Mouse (Mus musculus) small intestine, adult 2 months (tissue): ENCODE measurements around the gene Pds5b. TPM values are rescaled to one million over a fixed set of nuclear protein-coding genes. Genes with fewer than 3 reads are reported as not detected.
"Not testable (repeated sequence)": the region's sequence is repeated elsewhere in the genome, so short reads cannot be mapped to it uniquely, and the experiment has no call there.

Experiments used
- H3K27ac ChIP-seq: fragments of 200-500 bp; 2 replicates; pipeline ENCODE4 v1.5.1; 2012; ENCODE audit warnings: low read depth, low read length, control low read depth, inconsistent platforms; ENCODE audit not compliant: insufficient read depth
- H3K27me3 ChIP-seq: fragments of 200-500 bp; 2 replicates; pipeline ENCODE4 v1.6.1; 2012; ENCODE audit warnings: mild to moderate bottlenecking, moderate library complexity, low read length, inconsistent platforms; ENCODE audit not compliant: control insufficient read depth, insufficient read depth
- H3K36me3 ChIP-seq: fragments of 200-500 bp; 2 replicates; pipeline ENCODE4 v1.6.1; 2012; ENCODE audit warnings: mild to moderate bottlenecking, low read length, control low read depth, inconsistent platforms; ENCODE audit not compliant: control insufficient read depth, insufficient read depth
- H3K4me1 ChIP-seq: fragments of 200-500 bp; 2 replicates; pipeline ENCODE4 v1.6.1; 2012; ENCODE audit warnings: low read length, inconsistent platforms, mixed read lengths; ENCODE audit not compliant: control insufficient read depth, insufficient read depth, insufficient read length
- H3K4me3 ChIP-seq: fragments of 200-500 bp; 2 replicates; pipeline ENCODE4 v1.5.1; 2012; ENCODE audit warnings: low read depth, mild to moderate bottlenecking, control low read depth, inconsistent platforms, low read length, moderate library complexity
- CTCF ChIP-seq: fragments of 200-500 bp; IDR thresholded peaks from 2 replicates; pipeline ENCODE4 v1.5.1; 2012; ENCODE audit warnings: low read depth, mild to moderate bottlenecking, control low read depth, inconsistent platforms, low read length, moderate library complexity, mixed read lengths; ENCODE audit not compliant: insufficient replicate concordance, insufficient read length; ENCODE audit errors: extremely low read depth
- POLR2A ChIP-seq: fragments of 200-500 bp; IDR thresholded peaks from 2 replicates; pipeline ENCODE4 v1.6.1; 2012; ENCODE audit warnings: low read depth, mild to moderate bottlenecking, control low read depth, inconsistent platforms, low read length, moderate library complexity
- WGBS: fragments of 180-500 bp; shearing (Covaris S2); methylation state at CpG from one replicate; pipeline ENCODE4 v1.1.7; 2018; 5-methylcytosine and 5-hydroxymethylcytosine counted together
- polyA plus RNA-seq: library from polyadenylated mRNA; depleted of rRNA; stranded (reverse); fragments of >200 nt; gene quantifications from 2 replicates; pipeline ENCODE4 v1.2.3, GENCODE M21; 2012

Gene Pds5b
- polyA plus RNA-seq, 1 experiment, result 1.0 TPM

DNA sequence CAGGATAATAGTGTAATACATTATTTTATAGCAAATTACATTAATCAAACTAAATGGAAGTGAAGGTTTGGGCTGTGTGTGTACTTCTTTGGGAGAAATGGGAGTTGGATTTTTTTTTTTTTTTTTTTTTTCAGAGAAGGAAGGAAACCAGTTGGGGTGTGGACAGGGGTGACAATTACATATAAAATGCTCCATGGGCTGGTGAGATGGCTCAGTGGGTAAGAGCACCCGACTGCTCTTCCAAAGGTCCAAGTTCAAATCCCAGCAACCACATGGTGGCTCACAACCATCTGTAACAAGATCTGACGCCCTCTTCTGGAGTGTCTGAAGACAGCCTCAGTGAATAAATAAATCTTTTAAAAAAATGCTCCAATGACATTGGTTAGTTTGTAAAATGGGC, 21.0 kb upstream of the Pds5b start:
- Histone ChIP-seq H3K27me3 (no peaks in the 10 kb centered on the region), H3K4me3 (no peak overlapping the region), H3K36me3 (peaks cover 19% of the 10 kb centered on the region), H3K27ac (no peak overlapping the region), H3K4me1 (0 out of 2 replicates have a peak, but pooled peaks cover 1% of the 10 kb centered on the region)
- no peak for TF ChIP-seq CTCF
- no peak for TF ChIP-seq POLR2A
- 79% methylated on average over 2 of the region's 2 CpGs for WGBS

DNA sequence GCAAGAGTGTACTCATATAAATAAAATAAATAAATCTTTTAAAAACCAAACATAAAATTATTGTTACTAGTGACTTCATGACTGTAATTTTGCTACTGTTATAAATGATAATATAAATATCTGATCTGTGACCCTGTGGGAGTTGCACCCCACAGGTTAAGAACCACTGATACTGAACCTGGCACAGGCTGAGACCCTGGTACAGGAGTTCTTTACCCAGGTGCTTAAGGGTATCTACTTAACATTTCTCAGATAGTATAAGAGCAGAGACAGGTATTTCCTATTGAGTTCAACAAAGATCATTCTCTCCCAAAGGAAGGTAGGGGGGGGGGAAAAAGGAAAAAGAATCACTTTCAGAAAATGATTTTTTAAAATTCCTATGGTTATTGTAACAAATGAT, 19.0 kb upstream of the Pds5b start:
- H3K4me1 ChIP-seq, result peaks cover 3% of the 10 kb centered on the region; the same call in 1 of the 2 replicates
- TF ChIP-seq POLR2A (no peak), CTCF (no peak)

DNA sequence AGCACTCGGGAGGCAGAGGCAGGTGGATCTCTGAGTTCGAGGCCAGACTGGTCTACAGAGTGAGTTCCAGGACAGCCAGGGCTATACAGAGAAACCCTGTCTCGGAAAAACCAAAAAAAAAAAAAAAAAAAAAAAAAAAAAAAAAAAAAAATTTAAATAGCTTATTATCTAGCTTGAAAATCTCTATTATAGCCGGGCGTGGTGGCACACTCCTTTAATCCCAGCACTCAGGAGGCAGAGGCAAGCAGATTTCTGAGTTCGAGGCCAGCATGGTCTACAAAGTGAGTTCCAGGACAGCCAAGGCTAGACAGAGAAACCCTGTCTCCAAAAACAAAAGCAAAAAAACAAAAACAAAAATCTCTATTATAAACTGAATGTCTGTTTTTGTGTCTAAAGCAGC, 14.1 kb upstream of the Pds5b start:
- WGBS, result 82% methylated on average over 6 of the region's 6 CpGs
- H3K27me3 ChIP-seq, H3K4me1 ChIP-seq, H3K27ac ChIP-seq, H3K4me3 ChIP-seq: not testable (repeated sequence)
- peaks cover 19% of the 10 kb centered on the region for H3K36me3 ChIP-seq

More for the DNA sequence above, 19.0 kb upstream of the Pds5b start:
- Histone ChIP-seq H3K27me3 (no peaks in the 10 kb centered on the region), H3K36me3 (peaks cover 7% of the 10 kb centered on the region), H3K27ac (no peak overlapping the region), H3K4me3 (no peak overlapping the region)

DNA sequence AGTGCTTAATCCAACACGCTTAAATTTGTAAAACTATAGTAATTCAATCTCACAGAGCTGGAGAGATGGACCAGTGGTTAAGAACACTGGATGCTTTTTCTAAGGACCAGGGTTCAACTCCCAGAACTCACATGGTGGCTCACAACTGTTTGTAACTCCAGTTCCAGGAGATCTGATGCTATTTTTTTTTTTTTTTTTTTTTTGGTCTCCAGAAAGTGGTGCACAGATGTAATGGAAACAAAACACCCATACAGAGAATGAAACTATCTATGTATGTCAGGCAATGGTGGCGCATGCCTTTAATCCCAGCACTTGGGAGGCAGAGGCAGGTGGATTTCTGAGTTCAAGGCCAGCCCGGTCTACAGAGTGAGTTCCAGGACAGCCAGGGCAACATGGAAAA, 13.2 kb upstream of the Pds5b start:
- WGBS, result 87% methylated on average over 3 of the region's 3 CpGs
- H3K27ac ChIP-seq, result not testable (repeated sequence)

DNA sequence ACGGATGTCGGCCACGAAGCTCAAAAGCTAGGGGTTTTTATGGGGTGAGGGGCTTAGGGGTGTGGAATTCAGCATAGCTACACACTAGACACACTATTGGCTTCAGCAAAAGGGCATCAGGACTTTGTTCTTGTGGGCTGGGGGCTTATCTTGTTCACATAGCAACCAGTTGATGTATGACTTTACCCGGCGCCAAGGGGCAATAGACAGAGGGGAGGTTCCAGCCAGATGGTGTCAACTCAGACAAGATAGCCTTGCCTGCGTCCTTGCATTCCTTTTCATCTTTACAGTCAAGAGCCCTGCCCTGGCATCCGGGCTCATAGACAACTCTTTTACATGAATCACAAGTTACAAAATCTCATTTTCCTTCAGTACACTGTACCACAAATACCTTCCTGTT, 9.6 kb upstream of the Pds5b start:
- H3K27me3 ChIP-seq, H3K27ac ChIP-seq, H3K4me1 ChIP-seq: not testable (repeated sequence)
- 47% methylated on average over 7 of the region's 7 CpGs for WGBS
- Histone ChIP-seq H3K36me3 (peaks cover 16% of the 10 kb centered on the region), H3K4me3 (peak overlapping the region; percentile 23; the same call in 1 of the 2 replicates)

More for the DNA sequence above, 13.2 kb upstream of the Pds5b start:
- H3K4me3 ChIP-seq, H3K27me3 ChIP-seq, H3K4me1 ChIP-seq: not testable (repeated sequence)
- H3K36me3 ChIP-seq, result peaks cover 16% of the 10 kb centered on the region

DNA sequence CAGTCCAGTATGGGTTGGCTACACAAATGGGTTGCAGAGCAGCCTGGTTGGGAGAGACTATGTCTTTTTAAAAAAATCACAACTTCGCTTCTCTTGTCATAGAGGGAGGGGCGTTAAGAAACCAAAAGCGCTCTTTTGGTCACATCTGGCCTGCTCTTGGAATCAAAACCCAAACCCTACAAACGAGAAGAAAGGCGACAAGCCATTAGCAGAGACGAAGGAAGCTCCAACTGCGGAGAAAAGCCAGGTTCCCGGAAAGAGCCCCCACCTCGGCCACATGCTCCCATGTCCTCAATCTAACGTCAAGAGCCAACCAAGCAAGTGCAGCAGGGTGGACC, 8.8 kb upstream of the Pds5b start:
- peak overlapping the region; percentile 94 for H3K4me3 ChIP-seq
- TF ChIP-seq CTCF, result no peak
- no peak for TF ChIP-seq POLR2A
- WGBS, result under 1% methylated on average over 10 of the region's 10 CpGs

DNA sequence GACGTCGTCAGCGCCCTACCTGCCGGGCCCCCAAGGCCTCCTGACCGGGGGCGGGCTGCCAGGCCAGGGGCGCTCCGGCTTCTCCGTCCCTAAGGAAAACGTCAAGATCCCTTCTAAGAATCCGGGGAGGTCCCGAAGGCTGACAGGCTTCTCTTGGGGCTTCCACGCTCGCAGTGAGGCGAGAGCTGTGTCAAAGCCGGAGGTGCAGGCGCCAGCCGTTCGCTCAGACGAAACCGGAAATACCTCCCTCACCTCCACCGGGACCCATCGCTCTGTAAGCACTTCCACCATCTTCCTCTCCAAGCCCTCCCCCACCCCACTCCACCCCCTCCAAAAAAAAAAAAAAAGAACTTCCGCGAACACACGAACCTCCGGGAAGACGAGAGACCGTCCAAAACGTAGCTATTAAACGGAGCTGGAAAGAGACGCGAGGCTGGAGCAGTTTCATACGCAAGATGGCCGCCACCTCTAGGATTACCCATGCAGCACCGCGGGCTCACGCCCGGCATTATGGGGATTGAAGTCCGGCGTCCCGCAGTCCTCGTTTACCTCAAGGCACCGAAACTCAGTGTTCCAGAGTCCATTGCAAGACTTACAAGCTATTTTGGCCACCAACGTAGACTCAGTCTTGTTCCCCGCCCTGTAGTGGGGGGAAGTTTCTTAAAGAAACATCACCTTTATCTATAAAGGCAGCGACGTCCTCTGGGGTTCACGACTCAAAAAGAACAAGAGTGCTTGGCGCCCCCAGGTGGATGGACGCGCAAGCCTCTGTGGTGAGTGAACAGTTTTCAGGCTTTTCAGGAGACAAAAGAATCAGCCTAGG, 8.2 kb upstream of the Pds5b start:
- no peaks in the 10 kb centered on the region for H3K4me1 ChIP-seq
- under 1% methylated on average over 52 of the region's 52 CpGs for WGBS
- peaks cover 15% of the 10 kb centered on the region for H3K36me3 ChIP-seq
- H3K4me3 ChIP-seq, result peak overlapping the region; percentile 94
- no peaks in the 10 kb centered on the region for H3K27me3 ChIP-seq
- H3K27ac ChIP-seq, result peak overlapping the region; percentile 93
- TF ChIP-seq POLR2A (0 out of 2 replicates have a peak, but pooled peaks have one; percentile 9), CTCF (peak; percentile 92)

More for the DNA sequence above, 8.8 kb upstream of the Pds5b start:
- H3K27ac ChIP-seq, result peak overlapping the region; percentile 93
- H3K36me3 ChIP-seq, result peaks cover 16% of the 10 kb centered on the region
- H3K4me1 ChIP-seq, result no peaks in the 10 kb centered on the region
- no peaks in the 10 kb centered on the region for H3K27me3 ChIP-seq

DNA sequence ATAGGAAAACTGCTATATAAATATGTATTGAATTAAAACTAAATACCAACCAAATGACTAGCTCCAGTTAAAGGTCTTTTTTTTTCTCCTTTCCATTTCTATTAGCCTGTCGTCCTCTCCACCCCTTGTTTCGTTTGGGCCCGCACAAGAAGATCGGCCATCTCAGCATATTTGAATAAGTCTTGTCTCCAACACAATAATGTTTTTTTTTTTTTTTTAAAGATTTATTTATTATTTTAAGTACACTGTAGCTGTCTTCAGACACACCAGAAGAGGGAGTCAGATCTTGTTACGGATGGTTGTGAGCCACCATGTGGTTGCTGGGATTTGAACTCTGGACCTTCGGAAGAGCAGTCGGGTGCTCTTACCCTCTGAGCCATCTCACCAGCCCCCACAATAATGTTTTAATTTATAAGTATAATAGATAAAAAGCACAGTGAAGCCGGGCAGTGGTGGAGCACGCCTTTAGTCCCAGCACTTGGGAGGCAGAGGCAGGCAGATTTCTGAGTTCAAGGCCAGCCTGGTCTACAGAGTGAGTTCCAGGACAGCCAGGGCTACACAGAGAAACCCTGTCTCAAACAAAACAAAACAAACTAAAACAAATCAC, 7.3 kb upstream of the Pds5b start, which contains the start of gene N4bp2l2:
Gene N4bp2l2 (minus strand): TSS at position 51 of the 607 bp plus-strand sequence.
- peak within 1 kb of the TSS; percentile 93 for H3K27ac ChIP-seq
- 89% methylated on average over 9 of the region's 9 CpGs for WGBS
- H3K4me1 ChIP-seq, H3K27me3 ChIP-seq, H3K36me3 ChIP-seq: not testable (repeated sequence)
- H3K4me3 ChIP-seq, result peak within 1 kb of the TSS; percentile 94
